Mouse (Mus musculus): ENCODE measurements at regions not wholly inside any gene's neighbourhood (a gene's known extent, or its start where the extent isn't known, plus 50 kb on each side); places are given as distances from the start of the nearest gene placed in this dataset.
"Not testable (repeated sequence)": the region's sequence is repeated elsewhere in the genome, so short reads cannot be mapped to it uniquely, and the experiment has no call there.

DNA sequence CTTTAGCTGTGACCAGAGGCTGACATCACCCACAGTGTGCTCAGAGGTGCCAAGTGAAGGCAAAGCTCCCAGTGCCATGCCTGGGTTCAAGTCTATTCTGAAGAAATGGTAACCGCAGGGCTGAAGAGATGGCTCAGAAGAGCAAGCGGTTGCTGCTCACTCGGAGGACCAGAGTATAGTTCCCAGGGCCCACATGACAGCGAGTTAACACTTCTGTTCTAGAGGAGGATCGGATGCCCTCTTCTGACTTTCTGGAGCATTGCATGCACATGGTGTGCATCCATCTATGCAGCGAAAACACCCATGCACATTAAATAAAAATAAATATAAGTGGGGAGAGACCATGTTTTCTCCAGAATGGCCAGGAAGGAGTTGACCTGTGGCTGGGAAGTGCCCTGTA lies 209.5 kb downstream of the Sorl1 start:
- no peak for ATAC-seq (ENCODE audit: poor library complexity, severe bottlenecking)

DNA sequence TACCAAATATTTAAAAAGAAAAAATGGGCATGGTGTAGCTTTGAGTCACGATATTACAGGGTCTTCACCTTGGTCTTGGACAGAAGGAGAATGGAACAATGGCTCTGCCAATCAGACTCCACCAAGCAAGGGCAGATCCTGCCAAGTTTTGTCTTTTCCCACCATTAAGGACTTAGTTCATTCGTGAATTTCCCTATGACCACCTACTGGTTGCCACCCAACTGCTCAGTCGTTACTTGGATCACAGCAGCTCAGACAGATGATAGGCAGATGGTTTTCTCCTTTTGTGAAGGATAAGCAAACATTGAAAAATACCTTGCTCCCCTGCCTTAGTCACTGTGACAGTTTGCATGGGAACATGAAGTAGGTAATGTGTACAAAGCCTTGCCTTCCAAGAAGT lies 210.2 kb downstream of the Sorl1 start:
- ATAC-seq (ENCODE audit: poor library complexity, severe bottlenecking): no peak

DNA sequence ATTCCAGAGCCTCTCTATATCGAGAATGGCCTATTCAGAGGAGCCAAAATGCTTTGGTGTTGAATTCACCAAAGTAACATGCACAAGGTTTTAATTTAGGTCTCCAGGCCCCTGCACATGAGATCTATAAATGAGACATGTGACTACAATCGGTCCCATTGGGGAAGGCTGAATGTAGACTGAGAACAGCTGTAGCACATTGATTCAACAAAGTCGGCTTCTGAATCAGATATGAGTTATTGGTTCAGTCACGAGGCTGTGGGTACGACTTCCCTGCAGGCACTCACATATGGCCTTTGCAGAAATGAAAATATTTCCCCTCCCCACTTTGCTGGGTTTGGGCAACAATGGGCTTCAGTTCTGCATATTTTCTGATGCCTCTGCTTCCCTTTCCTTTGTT lies 211.6 kb downstream of the Sorl1 start:
- no peak for ATAC-seq (ENCODE audit: poor library complexity, severe bottlenecking)

DNA sequence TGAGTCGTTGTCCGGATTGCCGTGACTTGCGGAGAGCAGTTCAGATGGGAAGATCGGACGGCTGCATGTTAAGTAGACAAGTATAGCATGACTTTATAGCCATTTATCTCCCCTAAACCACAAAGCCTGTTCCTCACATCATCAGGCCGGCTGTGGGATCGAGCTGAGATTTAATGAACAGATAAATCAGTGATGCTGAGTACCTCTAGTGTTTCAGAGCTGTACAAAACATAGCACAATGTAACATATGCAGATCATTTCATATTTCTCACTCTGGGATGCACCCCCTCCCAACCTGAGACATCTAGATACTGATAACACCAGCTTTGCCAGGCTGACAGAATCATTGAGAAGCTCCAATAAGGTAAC lies 223.5 kb downstream of the Sorl1 start:
- no peak for ATAC-seq (ENCODE audit: poor library complexity, severe bottlenecking)

DNA sequence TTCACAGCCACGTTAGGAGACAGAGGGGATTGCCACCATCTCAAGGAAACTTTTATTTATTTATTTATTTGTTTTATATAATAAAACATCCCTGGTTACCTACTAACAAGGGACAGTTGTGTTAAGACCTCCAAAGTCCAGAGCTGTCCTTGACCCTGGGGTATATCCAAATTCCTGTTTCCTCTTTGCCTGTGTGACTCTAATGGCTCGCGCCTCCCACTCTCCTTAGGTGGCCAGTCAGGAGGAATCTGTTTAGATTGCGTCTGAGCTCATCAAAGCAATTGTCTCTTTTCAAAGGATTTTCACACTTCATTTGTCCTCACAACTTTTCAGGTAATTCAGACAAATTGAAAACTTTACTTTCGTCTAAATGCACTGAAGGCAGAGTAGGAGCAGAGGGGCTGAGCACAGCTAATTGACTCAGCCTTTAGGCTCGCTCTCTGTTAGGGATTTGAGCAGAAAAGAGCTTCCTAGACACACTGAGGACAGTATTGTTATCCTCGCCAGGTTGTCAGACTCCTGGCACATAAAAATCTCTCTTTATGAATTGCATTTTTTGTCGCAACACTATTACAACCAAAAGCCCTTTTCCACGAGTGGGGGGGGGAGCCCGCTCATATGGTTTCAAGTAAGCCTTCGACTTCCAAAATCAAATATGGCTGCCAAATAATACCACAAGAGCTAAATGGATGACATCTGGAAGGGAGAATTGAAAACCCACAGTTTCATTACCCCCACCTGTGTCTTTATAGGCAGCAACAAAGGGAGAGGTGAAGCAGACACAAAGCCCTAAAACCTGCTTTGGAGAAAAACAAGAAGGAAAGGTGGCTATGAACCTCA lies 224.1 kb downstream of the Sorl1 start:
- ATAC-seq (ENCODE audit: poor library complexity, severe bottlenecking): no peak

DNA sequence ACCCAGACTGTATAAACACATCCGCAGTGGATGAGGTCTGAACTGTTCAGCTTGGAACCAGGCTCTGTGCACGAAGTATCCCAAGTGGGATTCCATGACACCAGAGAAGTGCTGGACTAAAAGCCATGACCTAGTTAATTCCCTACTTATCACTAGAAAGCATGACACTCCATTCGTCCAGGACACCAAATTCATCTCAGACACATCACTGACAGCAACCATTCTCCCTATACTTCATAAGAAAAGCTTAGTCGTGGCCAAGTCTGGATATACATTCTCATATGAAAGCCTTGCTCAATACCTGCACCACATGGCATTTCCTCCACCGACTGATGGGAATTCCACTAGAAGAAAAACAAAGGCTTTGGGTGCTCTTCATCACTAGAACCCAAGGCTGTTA lies 229.0 kb downstream of the Sorl1 start:
- no peak for ATAC-seq (ENCODE audit: poor library complexity, severe bottlenecking)

DNA sequence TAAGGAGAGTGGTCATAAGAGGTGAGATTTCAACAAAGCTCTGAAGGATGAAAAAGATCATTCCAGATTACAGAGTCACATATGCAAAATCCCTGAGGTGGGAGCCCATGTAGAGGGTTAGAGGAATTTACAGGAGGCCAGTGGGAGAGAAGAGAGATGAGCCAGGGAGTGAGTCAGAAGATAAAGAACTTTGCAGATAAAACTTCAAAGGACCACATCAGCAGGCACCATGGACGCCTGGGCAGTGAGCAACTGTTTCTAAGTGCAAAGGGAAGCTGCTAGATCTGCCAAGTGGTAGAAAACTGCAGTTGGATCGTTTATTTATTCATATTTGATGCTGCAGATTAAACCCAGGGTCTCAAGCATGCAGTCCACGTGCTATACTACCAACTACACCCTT lies 231.3 kb downstream of the Sorl1 start:
- ATAC-seq (ENCODE audit: poor library complexity, severe bottlenecking): no peak

DNA sequence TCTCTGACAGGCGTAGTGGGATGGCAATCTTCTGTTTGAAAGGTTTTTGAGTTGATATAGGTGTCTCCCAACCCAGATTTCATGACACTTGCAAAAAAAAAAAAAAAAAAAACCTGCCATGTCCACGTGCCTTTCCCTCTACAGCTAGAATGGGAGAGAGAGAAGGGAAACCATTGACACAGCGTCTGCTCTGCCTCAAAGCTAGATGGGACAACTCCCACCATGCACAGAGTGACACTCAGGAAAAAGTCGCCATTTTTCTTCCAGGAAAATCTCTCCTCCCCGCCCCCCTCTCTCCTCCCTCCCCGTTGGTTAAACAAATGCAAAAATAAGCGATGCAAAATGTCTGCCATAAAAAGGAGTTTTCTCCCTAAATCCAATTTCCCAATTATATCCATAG lies 232.9 kb downstream of the Sorl1 start:
- ATAC-seq (ENCODE audit: poor library complexity, severe bottlenecking): no peak

DNA sequence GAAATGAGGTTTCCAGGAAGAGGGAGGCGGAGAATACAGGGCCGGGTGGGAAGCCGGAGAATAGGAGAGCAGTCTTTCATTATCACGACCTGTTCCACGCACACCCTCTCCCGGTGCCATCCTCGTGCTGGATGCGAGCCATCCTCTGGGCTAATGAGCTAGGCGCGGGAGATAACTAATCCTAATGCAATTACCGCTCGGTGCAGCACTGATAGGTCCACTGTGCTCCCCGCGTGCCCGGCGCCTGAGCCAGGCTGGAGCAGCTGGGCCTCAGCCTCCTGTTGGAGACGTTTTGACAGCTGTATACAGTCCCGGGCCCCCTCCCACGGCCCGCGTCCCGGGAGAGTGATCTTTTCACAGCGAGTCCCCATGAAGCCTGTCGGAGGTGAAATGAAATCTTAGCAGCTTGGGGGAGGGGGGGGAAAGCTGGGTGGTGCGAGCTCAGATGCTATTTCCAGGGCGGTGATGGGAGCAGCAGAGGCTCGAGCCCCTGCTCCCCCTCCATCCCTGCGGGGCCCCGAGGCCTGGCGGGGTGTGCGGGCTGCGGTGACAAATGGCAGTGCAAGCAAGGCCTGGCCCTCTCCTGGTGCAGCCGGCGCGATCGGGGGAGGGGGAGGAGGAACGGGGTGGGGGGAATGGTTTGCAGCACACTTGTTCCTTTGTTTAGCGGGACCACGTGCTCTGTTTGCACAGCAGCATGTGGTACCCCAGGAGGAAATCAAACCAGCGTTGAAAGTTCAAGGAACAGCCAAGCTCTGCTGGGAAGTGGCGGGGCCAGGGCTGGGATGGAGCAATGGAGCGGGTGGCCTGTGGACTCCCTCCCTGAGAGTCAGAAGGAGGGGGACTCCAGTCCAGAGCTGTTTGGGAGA lies 233.6 kb downstream of the Sorl1 start:
- no peak for ATAC-seq (ENCODE audit: poor library complexity, severe bottlenecking)

DNA sequence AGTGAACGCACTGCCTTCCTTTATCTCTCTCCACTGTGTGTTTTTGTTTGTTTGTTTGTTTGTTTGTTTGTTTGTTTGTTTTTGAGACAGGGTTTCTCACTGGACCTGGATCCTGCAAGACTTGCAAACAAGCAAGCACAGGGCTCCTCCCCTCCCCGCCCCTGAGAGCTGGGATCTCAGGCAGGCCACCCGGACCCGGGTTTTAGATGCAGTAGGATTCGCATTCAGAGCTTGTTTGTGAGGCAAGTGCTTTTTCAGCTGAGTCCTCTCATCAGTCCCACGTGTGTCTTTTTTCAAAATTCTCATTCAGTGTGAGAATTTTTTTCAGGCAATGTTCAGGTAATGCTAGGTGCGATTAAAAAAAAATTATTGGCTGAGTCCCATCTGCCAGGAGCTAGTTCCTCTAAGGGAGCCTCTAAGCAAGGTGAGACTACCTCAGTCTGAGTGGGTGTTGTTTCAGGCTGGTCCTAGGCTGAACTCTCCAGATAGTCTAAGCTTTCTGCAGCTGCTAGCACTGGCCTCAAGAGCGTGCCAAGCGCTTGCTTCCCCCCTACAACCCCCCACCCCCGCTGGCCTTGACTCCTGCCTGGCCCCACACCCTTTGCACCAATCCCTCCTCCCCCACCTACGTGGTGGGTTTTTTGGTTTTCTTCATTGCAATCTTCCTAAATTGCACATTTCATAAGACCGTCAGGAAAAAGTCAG lies 234.4 kb downstream of the Sorl1 start:
- ATAC-seq (ENCODE audit: poor library complexity, severe bottlenecking): no peak

DNA sequence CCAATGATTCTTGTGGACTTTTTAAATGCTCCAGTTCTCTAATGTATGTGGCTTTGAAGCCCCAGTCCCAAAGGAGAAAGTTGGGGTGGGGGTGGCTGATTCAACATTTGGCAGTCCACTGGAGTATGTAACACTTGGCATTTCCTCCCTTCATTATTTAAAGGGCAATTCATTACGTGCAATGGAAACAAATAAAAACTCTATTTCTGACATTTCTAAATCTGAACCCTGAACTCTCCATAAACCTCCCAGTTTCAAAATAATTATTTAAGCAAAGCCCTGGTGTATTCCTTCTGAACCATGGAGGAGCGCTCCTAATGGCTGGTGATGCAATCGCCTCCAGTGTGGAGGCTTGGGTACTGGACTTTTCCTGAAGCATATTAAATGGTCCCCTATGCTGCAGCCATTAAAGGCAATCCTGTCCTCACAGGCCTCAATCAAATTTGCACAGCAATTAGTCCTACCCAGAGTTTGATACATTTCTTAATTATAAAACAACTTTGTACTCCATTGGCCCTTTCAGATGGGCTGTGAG lies 235.4 kb downstream of the Sorl1 start:
- ATAC-seq (ENCODE audit: poor library complexity, severe bottlenecking): no peak

DNA sequence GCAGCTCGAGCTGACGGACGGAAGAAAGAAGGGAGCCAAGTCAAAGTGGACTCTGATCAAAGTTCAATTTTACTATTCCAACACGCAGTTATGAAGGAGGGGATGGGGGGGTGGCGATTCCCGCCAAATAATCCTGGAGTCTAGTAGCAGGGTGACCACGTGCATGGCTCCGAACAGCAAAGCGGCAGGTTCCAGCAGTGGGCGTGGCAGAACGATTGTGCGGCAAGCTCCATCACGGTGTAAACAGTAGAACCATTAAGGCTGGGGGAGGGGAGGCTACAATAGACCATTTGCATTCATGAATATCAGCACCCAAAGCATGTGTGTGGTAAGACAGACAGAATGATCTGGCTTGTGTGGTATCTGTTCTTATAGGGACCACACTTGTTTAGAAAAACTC lies 237.6 kb downstream of the Sorl1 start:
- not testable (repeated sequence) for ATAC-seq (ENCODE audit: poor library complexity, severe bottlenecking)

DNA sequence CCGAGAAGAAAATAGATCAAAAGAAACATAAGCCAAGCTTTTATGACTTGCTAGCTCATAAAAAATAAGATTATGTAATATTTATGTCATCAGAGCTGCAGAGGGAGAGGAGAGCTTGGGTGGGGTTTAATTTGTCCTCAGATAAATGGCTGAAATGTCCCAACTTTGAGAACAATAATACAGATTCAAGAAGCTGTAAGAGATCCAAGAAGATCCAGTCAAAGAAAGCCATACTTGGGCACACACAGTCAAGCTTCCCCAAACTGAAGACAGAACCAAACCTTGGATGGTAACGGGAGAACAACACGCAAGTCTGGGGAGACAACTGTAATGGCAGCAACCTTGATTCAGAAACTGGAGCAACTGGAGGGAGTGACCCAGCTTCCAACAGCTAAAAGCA lies 243.6 kb downstream of the Sorl1 start:
- ATAC-seq (ENCODE audit: poor library complexity, severe bottlenecking): no peak

DNA sequence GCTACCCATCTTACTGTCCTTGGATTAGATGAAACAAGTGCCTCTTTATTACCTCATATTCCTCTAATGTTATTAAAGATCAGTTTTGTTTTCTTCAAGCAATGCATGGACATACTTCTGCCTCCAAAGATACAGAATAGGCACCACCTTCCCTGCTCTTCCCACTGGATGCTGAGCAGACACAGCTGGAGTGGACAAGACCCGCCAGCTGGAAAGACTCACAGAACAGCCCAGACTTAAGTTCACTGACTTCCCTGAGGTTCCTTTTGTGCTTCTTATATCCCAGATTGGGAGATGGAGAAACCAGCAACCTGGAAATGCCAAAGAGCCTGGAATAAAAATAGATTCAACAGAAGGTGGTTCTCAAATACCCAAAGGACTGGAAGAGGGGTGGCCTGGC lies 245.0 kb downstream of the Sorl1 start:
- ATAC-seq (ENCODE audit: poor library complexity, severe bottlenecking): no peak

DNA sequence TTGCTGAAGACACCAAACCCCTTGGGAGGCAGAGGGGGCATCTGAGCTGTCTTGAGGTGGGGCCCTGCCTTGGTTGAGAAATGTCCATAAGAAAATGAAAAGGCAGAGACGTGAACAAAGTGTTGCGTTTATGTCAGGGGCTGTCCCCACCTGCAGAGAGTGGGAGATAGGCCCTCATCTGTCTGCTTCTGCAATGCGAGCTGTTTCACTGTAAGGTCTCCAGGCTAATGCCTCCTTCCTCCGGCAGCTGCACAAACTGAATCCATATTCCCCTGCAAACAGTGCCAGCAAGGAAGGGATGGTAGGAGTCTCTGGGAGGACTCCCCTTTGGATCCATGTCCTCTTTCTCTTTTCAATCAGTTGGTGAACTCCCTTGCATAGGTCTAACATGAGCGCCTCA lies 263.0 kb downstream of the Sorl1 start:
- no peak for ATAC-seq (ENCODE audit: poor library complexity, severe bottlenecking)

DNA sequence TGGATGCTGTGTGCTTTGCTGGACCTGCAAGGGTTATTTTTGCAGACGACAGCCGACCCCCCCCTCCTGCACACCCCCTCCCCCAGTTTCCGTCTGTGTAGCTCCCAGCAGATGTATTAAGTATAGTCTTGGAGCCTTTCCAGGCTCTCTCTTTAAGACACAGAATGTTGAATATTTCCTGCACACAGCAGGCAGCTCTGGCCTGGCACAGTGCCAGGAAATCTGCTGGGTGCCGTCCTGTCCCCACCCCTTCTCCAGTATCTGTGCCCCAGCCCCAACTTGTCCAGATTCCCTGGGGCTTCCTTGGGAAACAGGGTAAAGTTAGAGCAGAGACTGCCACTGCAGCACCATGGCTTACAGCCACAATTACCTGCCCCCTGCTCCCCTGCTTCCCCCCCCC lies 263.4 kb downstream of the Sorl1 start:
- ATAC-seq (ENCODE audit: poor library complexity, severe bottlenecking): no peak

DNA sequence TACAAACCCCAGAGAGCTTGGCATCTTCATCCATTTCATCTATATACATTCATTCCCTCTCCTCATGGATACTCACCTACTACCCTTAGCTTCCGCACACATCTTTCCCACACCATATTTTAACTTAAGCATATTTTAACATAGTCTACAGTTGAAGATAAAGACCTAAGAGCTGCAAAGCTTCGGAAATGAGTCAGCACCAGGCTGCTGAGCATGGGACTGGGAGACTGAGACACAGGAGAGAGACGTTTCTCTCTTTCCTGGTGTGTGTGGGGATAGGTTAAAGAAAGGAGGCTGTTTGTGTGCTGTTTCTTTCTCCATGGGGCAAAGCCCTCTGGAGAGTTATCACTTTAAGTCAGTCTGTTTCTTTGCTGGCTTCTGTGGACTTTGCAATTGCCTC lies 264.3 kb downstream of the Sorl1 start:
- ATAC-seq (ENCODE audit: poor library complexity, severe bottlenecking): no peak

DNA sequence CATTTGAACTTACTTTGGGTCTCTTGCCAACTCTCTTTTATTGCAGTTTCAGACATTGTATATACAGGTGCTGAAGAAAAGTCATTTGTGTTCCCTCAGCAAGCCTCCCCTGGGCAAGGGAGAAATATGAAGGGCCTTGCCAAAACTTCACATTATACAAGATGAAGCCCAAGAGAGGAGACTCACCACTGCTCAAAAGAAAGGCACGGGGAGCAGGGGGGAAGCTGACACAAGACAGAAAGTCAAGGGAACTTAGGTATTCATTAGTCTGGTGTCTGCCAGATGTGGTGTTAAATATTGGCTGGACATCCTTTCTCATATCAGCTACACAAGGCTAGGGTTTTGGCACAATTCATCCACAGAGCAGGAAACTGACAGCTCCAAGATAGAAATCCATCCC lies 272.0 kb downstream of the Sorl1 start:
- no peak for ATAC-seq (ENCODE audit: poor library complexity, severe bottlenecking)

DNA sequence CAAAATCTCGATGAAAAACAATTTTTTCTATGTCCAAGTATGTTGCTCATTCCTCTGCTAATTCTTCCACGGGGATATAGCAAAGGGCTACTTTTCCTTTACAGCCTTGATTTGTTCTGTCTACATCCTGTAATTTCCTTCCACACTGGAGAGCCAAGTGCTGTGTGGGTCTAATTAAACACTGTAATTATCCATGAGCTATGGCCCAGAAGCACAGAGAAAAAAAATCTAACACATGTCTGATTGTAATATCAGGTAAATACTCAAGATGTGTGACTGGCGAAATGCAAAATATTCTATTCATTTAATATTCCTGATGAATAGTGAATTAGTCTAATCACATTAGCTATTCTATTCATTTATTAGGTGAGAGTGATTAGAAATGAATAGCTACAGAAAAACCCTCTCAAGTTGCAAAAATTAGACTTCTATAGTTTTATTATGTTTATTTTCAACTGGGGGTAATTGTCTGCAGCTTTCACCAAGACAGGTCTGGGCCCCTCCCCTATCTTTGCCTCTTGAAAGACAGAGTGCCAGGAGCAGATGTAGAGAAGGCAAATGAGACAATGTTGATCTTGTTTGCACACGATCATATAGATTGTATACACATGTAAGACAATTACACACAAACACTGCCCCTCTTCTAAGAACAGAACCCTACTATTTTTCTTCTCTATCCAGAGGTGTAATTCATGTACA lies 274.3 kb downstream of the Sorl1 start:
- no peak for ATAC-seq (ENCODE audit: poor library complexity, severe bottlenecking)

DNA sequence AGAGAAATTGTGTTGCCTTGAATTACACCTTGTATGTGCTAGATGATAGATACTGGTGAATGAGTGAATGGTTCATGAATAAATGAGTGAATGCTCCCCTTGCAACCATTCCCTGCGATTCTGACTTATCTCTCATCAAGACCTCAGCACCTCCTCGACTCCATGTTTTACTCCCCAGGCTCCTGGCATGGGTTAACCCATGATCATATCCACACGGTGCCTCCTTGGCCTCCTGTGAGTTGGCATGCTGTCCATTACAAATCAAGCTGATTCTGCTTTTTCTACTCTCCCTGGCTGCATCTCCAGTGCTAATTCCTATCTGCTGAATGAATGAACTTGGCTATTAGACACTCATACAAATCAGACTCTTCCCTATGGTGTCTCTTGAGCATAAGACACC lies 279.5 kb downstream of the Sorl1 start:
- no peak for ATAC-seq (ENCODE audit: poor library complexity, severe bottlenecking)

Measured in megakaryocyte, adult 5-6 weeks (primary cell).